Mouse (Mus musculus) embryonic facial prominence, embryonic 10.5 days (tissue): Measurements from ENCODE around the gene Icos. TPM values are rescaled to one million over a fixed set of nuclear protein-coding genes. Genes with fewer than 3 reads are reported as not detected.

ENCODE experiments used
- polyA plus RNA-seq: library from polyadenylated mRNA; unstranded; fragments of >200 nt; fragmentation: Nextera tagmentation; extraction: Ambion mirVana; gene quantifications from 2 replicates; pipeline ENCODE4 v1.2.1, GENCODE M21; 2016

The Icos gene
- polyA plus RNA-seq, 1 experiment from 2014 or later: not detected

Other genes starting within 250 kb of the Icos start
- not detected in 2 replicates for gene Ctla4, start 90.9 kb upstream of the Icos start, polyA plus RNA-seq